Mouse (Mus musculus) embryo, embryonic 10.5 days (tissue): ENCODE results near the gene Tsr2.

Experiments used
- DNase-seq: peaks from one replicate; pipeline ENCODE4 v3.0.0-alpha.2; 2015; ENCODE audit warnings: low spot score

Tsr2 gene

DNA sequence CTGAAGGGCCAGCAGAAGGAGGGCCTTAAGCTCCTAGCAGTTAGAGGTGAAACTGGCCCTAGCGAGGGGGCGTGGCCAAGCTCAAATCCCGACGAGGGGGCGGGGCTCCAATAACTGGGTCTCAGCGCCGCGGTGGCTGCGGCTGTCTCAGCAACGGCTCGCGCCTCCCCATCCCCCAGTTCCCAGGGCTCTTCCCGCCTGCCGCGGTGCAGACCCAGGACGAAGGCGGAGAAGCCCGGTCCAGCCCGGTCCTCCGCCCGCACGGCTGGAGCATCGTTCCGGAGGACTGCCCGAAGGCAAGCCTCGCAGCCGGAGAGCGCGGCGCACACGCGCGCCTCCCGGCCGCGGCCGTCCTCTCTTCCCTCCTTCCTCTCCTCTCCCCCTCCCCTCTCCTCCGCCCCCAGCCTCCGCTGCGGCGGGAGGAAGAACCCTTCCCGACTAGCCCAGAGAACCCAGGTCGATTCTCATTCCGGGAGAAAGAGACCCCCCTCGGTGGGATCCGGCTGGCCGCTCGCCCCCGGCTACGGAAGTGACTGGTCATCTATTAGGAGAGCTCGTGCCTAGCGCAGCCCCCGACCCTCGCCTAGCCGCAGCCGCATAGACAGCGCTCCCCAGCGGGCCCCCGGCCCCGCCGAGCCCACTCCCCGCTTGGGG, 49.4 kb downstream of the Tsr2 start:
- peak; percentile 91 for DNase-seq

DNA sequence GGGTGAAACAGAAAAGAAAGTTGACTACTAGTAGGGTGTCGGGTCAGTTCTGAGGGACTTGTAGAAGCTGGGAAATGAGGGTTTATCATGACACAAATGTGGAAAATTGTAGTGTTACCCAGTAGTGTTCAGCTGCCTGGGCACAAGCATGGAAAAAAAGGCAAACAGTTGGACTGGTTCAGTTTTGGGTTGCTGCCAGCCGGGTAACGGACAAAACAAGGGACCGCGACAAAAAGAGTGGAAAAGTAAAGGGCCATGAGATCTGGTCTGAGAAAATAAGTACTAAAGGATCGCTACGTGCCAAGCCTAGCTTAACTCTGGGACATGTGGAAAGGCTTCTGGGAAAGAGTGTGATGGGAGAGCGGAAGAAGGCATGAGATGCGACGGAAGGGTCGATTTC, 50.0 kb downstream of the Tsr2 start:
- no peak for DNase-seq

DNA sequence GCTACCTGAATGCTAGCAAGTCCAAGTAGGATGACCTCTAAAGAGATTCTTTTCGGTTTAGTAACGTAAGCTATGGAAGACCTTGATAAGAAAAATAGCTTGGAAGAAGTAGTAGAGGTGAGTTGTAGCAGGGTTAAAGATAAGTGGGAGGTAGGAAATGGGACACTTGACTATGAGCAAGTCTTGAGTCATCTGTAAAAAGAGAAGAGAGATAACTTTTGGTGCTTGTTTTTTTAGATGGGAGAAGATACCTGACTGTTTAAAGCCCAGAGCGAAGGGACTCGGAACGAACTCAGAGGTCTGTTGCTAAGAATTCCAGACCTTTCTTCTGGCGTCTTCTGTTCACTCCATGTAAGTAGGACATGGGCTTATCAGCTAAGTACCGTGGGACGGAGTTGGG, 50.5 kb downstream of the Tsr2 start, which contains the start of gene Fgd1:
Fgd1 (plus strand) TSS at position 301 of the 400 bp plus-strand sequence.
- DNase-seq = no peak

DNA sequence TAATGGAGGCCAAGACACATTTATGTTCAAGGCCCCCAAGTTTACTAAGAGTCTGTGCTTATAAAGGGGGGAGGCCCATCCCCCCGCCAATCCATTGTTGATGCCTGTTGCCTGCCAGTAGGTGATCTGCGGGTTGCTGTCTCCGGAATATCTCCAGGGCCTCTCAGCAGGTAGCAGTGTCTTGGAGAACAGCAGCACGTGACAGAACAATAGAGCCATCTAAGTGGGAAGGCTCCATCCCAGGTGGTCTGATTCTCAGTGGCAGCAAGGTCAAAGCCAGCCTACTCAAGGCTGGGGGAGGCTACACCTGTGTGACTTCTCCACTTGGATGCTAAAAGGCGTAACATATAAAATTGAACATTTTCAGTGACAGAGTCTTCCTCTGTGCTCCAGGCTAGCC, 55.1 kb downstream of the Tsr2 start:
- no peak for DNase-seq
